Mouse (Mus musculus): ENCODE results near the gene Slc23a2. TPM values are rescaled to one million over a fixed set of nuclear protein-coding genes. Genes with fewer than 3 reads are reported as not detected.

Slc23a2 gene
- polyA plus RNA-seq, 1 experiment from 2014 or later, result 8.9 TPM

- H3K36me3 ChIP-seq (ENCODE audit: control insufficient read depth, insufficient read depth), result peaks cover 14% of the 10 kb centered on the region; the same call in 1 of the 2 replicates
- no peak overlapping the region for H3K4me3 ChIP-seq (ENCODE audit: low read depth, low read length)
- H3K27ac ChIP-seq (ENCODE audit: low read depth, low read length), result no peak overlapping the region
- H3K27me3 ChIP-seq (replicated peaks; ENCODE audit: control insufficient read depth, insufficient read depth, low read length), result no peaks in the 10 kb centered on the region
- H3K4me1 ChIP-seq (replicated peaks; ENCODE audit: control insufficient read depth, insufficient read depth, low read length), result no peaks in the 10 kb centered on the region; the same call in 1 of the 2 replicates
- no peak for ATAC-seq
- 91% methylated on average over 4 of the region's 4 CpGs for WGBS
- TF ChIP-seq CTCF (IDR thresholded peaks at IDR 0.05; ENCODE audit: low read depth), result no peak
- no peaks in the 10 kb centered on the region for H3K9me3 ChIP-seq (ENCODE audit: control insufficient read depth)
- H3K4me2 ChIP-seq (replicated peaks; ENCODE audit: low read depth), result no peak overlapping the region
- no peak overlapping the region for H3K9ac ChIP-seq (ENCODE audit: low read depth, low read length)
Measured at GRCm38 (mm10) chr2:132098365-132098764, 46.5 kb downstream of the Slc23a2 start.

GRCm38 (mm10) chr2:132096582-132096981 lies 48.3 kb downstream of the Slc23a2 start:
- H3K27ac ChIP-seq (ENCODE audit: low read depth, low read length), result no peak overlapping the region
- H3K4me2 ChIP-seq (replicated peaks; ENCODE audit: low read depth), result no peak overlapping the region
- H3K36me3 ChIP-seq (ENCODE audit: control insufficient read depth, insufficient read depth), result peaks cover 14% of the 10 kb centered on the region; the same call in 1 of the 2 replicates
- no peaks in the 10 kb centered on the region; the same call in none of the 2 replicates for H3K4me1 ChIP-seq (replicated peaks; ENCODE audit: control insufficient read depth, insufficient read depth, low read length)
- no peak overlapping the region for H3K9ac ChIP-seq (ENCODE audit: low read depth, low read length)
- no peaks in the 10 kb centered on the region for H3K9me3 ChIP-seq (ENCODE audit: control insufficient read depth)
- no peak overlapping the region for H3K4me3 ChIP-seq (ENCODE audit: low read depth, low read length)
- WGBS, result 60% methylated on average over 4 of the region's 4 CpGs
- ATAC-seq, result no peak
- no peak for TF ChIP-seq CTCF (IDR thresholded peaks at IDR 0.05; ENCODE audit: low read depth)
- no peaks in the 10 kb centered on the region for H3K27me3 ChIP-seq (replicated peaks; ENCODE audit: control insufficient read depth, insufficient read depth, low read length)

- TF ChIP-seq CTCF (IDR thresholded peaks at IDR 0.05; ENCODE audit: low read depth), result no peak
- no peaks in the 10 kb centered on the region for H3K27me3 ChIP-seq (replicated peaks; ENCODE audit: control insufficient read depth, insufficient read depth, low read length)
- peaks cover 10% of the 10 kb centered on the region; the same call in 1 of the 2 replicates for H3K36me3 ChIP-seq (ENCODE audit: control insufficient read depth, insufficient read depth)
- H3K9ac ChIP-seq (ENCODE audit: low read depth, low read length), result no peak overlapping the region
- H3K27ac ChIP-seq (ENCODE audit: low read depth, low read length), result no peak overlapping the region
- WGBS, result 89% methylated on average over 6 of the region's 6 CpGs
- H3K4me2 ChIP-seq (replicated peaks; ENCODE audit: low read depth), result no peak overlapping the region
- no peaks in the 10 kb centered on the region for H3K9me3 ChIP-seq (ENCODE audit: control insufficient read depth)
- H3K4me1 ChIP-seq (replicated peaks; ENCODE audit: control insufficient read depth, insufficient read depth, low read length), result no peaks in the 10 kb centered on the region; the same call in none of the 2 replicates
- ATAC-seq, result no peak
- H3K4me3 ChIP-seq (ENCODE audit: low read depth, low read length), result no peak overlapping the region
Measured at GRCm38 (mm10) chr2:132095821-132096220, 49.1 kb downstream of the Slc23a2 start.

- Histone ChIP-seq H3K36me3 (ENCODE audit: control insufficient read depth, insufficient read depth) (peaks cover 10% of the 10 kb centered on the region; the same call in 1 of the 2 replicates), H3K27ac (ENCODE audit: low read depth, low read length) (peak overlapping the region; percentile 74), H3K27me3 (replicated peaks; ENCODE audit: control insufficient read depth, insufficient read depth, low read length) (no peaks in the 10 kb centered on the region), H3K4me3 (ENCODE audit: low read depth, low read length) (no peak overlapping the region), H3K9ac (ENCODE audit: low read depth, low read length) (no peak overlapping the region), H3K4me2 (replicated peaks; ENCODE audit: low read depth) (no peak overlapping the region), H3K9me3 (ENCODE audit: control insufficient read depth) (no peaks in the 10 kb centered on the region), H3K4me1 (replicated peaks; ENCODE audit: control insufficient read depth, insufficient read depth, low read length) (no peaks in the 10 kb centered on the region; the same call in none of the 2 replicates)
- 70% methylated on average over 11 of the region's 11 CpGs for WGBS
- peak; percentile 16; the same call in 1 of the 2 replicates for TF ChIP-seq CTCF (IDR thresholded peaks at IDR 0.05; ENCODE audit: low read depth)
- peak; percentile 59 for ATAC-seq
Measured at GRCm38 (mm10) chr2:132094441-132095230, 50.3 kb downstream of the Slc23a2 start.

GRCm38 (mm10) chr2:132093739-132094138 lies 51.2 kb downstream of the Slc23a2 start:
- peaks cover 5% of the 10 kb centered on the region; the same call in 1 of the 2 replicates for H3K36me3 ChIP-seq (ENCODE audit: control insufficient read depth, insufficient read depth)
- no peak overlapping the region for H3K9ac ChIP-seq (ENCODE audit: low read depth, low read length)
- H3K9me3 ChIP-seq (ENCODE audit: control insufficient read depth), result no peaks in the 10 kb centered on the region
- no peaks in the 10 kb centered on the region; the same call in none of the 2 replicates for H3K4me1 ChIP-seq (replicated peaks; ENCODE audit: control insufficient read depth, insufficient read depth, low read length)
- no peak overlapping the region for H3K4me2 ChIP-seq (replicated peaks; ENCODE audit: low read depth)
- H3K27ac ChIP-seq (ENCODE audit: low read depth, low read length), result peak overlapping the region; percentile 74
- H3K4me3 ChIP-seq (ENCODE audit: low read depth, low read length), result no peak overlapping the region
- 44% methylated on average over 2 of the region's 2 CpGs for WGBS
- no peak for TF ChIP-seq CTCF (IDR thresholded peaks at IDR 0.05; ENCODE audit: low read depth)
- no peaks in the 10 kb centered on the region for H3K27me3 ChIP-seq (replicated peaks; ENCODE audit: control insufficient read depth, insufficient read depth, low read length)
- ATAC-seq, result peak; percentile 39; the same call in 1 of the 2 replicates

GRCm38 (mm10) chr2:132093298-132093697 lies 51.6 kb downstream of the Slc23a2 start:
- 0 out of 2 replicates have a peak overlapping the region, but pooled peaks have one; percentile 54 for H3K27ac ChIP-seq (ENCODE audit: low read depth, low read length)
- 0 out of 2 replicates have a peak, but pooled peaks have one; percentile 6 for ATAC-seq
- 83% methylated on average over 1 of the region's 1 CpGs for WGBS
- no peak overlapping the region for H3K4me2 ChIP-seq (replicated peaks; ENCODE audit: low read depth)
- H3K4me1 ChIP-seq (replicated peaks; ENCODE audit: control insufficient read depth, insufficient read depth, low read length), result no peaks in the 10 kb centered on the region; the same call in none of the 2 replicates
- peaks cover 3% of the 10 kb centered on the region for H3K36me3 ChIP-seq (ENCODE audit: control insufficient read depth, insufficient read depth)
- no peak for TF ChIP-seq CTCF (IDR thresholded peaks at IDR 0.05; ENCODE audit: low read depth)
- no peaks in the 10 kb centered on the region for H3K27me3 ChIP-seq (replicated peaks; ENCODE audit: control insufficient read depth, insufficient read depth, low read length)
- H3K9me3 ChIP-seq (ENCODE audit: control insufficient read depth), result no peaks in the 10 kb centered on the region
- H3K9ac ChIP-seq (ENCODE audit: low read depth, low read length), result no peak overlapping the region
- no peak overlapping the region for H3K4me3 ChIP-seq (ENCODE audit: low read depth, low read length)
